In genomic region chr14:103723314-103723713, GRCm38 (mm10) we compare ENCODE assay signal across 28 mouse cellular contexts.
"Had no signal": no experiment of that assay in that cellular context is flagged by ENCODE, and none has a peak within 500 bp of the region (broad histone marks: within the 10 kb centered on the region; RNA-seq: fewer than 3 reads in every experiment).

No protein-coding gene starts in this region.

- H3K9ac ChIP-seq: embryonic facial prominence, embryonic 12.5 days; embryonic facial prominence, embryonic 13.5 days; embryonic facial prominence, embryonic 15.5 days; forebrain, embryonic 12.5 days; forebrain, embryonic 13.5 days; forebrain, embryonic 15.5 days; forebrain, postnatal 0 days had no signal

- H3K4me1 ChIP-seq: embryonic facial prominence, embryonic 15.5 days had no signal

- H3K4me2 ChIP-seq: embryonic facial prominence, embryonic 12.5 days; embryonic facial prominence, embryonic 13.5 days; embryonic facial prominence, embryonic 15.5 days; forebrain, embryonic 12.5 days; forebrain, embryonic 13.5 days; forebrain, embryonic 15.5 days had no signal

- H3K27me3 ChIP-seq: embryonic facial prominence, embryonic 12.5 days; embryonic facial prominence, embryonic 13.5 days; embryonic facial prominence, embryonic 15.5 days; forebrain, embryonic 13.5 days; forebrain, embryonic 15.5 days had no signal

- ATAC-seq: forebrain, embryonic 13.5 days; forebrain, embryonic 14.5 days; forebrain, embryonic 15.5 days; forebrain, embryonic 16.5 days; forebrain, postnatal 0 days had no signal

- H3K4me3 ChIP-seq: embryonic facial prominence, embryonic 10.5 days; embryonic facial prominence, embryonic 12.5 days; embryonic facial prominence, embryonic 13.5 days; embryonic facial prominence, embryonic 15.5 days; erythroblast, embryonic 14.5 days; forebrain, embryonic 10.5 days; forebrain, embryonic 12.5 days; forebrain, embryonic 13.5 days; forebrain, embryonic 15.5 days; gastrocnemius, adult 2 months had no signal

- DNase-seq: cerebellum, adult 18-20 months; cerebellum, adult 2 months; cerebellum, adult 8-10 months; cerebellum, adult 9-10 months; cerebellum, adult 9-11 months; cerebellum, postnatal 10 days; cerebellum, postnatal 14 days; cerebellum, postnatal 25 days; cerebellum, postnatal 36 days; embryo, embryonic 11 days; forebrain, postnatal 0 days; gastrocnemius, adult 2 months; gastrocnemius, postnatal 10 days; gastrocnemius, postnatal 14 days; gastrocnemius, postnatal 25 days; gastrocnemius, postnatal 36 days; heart, adult 18-20 months had no signal

- H3K9me3 ChIP-seq: embryonic facial prominence, embryonic 10.5 days; embryonic facial prominence, embryonic 12.5 days; embryonic facial prominence, embryonic 13.5 days; embryonic facial prominence, embryonic 15.5 days; forebrain, embryonic 12.5 days; forebrain, embryonic 13.5 days; forebrain, embryonic 15.5 days had no signal

- H3K27ac ChIP-seq: embryonic facial prominence, embryonic 10.5 days; embryonic facial prominence, embryonic 12.5 days; embryonic facial prominence, embryonic 13.5 days; embryonic facial prominence, embryonic 15.5 days; forebrain, embryonic 10.5 days; forebrain, embryonic 12.5 days; forebrain, embryonic 13.5 days; forebrain, embryonic 15.5 days; gastrocnemius, adult 2 months had no signal

- H3K36me3 ChIP-seq: embryonic facial prominence, embryonic 10.5 days; embryonic facial prominence, embryonic 12.5 days; embryonic facial prominence, embryonic 13.5 days; embryonic facial prominence, embryonic 15.5 days; forebrain, embryonic 10.5 days; forebrain, embryonic 12.5 days; forebrain, embryonic 15.5 days had no signal
